ENCODE assay signal across 18 mouse cellular contexts in the genomic region with DNA sequence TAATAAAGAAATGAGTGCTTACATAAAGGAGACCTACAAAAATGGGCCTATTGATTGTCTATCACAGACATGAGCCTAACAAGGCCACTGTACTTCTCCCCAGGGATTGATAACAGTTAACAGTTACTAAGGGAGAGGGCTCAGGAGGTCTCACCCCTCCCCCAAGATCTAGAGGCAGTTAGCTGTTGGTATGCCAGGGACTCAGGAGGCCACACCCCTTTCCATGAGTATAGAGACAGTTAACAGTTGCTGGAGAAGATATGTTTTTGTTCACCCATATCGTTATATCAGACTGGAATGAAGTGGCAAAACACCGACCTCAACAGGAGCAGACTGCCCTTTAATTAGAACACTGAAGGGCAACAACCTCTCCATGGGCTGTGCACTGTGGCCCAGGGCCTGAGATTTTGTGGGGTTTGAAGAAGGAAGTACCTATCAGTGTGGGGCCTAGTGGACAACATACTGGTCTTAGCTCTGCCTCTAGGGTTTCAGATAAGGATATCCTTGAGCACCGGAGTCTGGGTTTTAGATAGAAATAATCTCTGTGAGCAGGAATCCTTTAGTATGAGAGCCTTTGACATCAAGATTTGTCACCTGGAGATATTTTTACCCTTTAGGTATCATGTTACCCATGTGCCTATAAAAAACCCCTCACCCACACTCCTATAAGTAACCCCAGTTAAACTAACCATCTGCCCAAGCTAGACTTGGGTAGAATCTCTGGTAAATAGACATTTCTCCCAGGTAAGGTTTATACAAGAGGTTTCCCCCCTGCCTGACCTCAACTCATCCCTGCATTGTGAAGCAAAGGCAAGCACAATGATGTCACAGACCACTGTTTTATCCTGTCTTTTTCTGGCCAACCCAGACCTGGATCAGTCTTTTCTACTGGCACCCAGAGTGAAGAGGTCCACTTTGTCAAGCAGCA. TPM values are rescaled to one million over a fixed set of nuclear protein-coding genes. Genes with fewer than 3 reads are reported as not detected.
"Had no signal": no experiment of that assay in that cellular context is flagged by ENCODE, and none has a peak within 500 bp of the region (broad histone marks: within the 10 kb centered on the region; RNA-seq: fewer than 3 reads in every experiment).

Gene Actl9, plus strand, starts transcription at position 878 of the 928 bp plus-strand sequence.

- ATAC-seq: midbrain, embryonic 13.5 days had no signal

- H3K9ac ChIP-seq: limb, embryonic 15.5 days; lung, embryonic 14.5 days; midbrain, embryonic 13.5 days; stomach, embryonic 15.5 days had no signal

- H3K4me2 ChIP-seq: limb, embryonic 15.5 days; lung, embryonic 14.5 days; midbrain, embryonic 13.5 days; stomach, embryonic 15.5 days had no signal

- H3K9me3 ChIP-seq: limb, embryonic 15.5 days; midbrain, embryonic 13.5 days; stomach, embryonic 15.5 days had no signal

- H3K27ac ChIP-seq: limb, embryonic 15.5 days; midbrain, embryonic 13.5 days; stomach, embryonic 15.5 days had no signal

- DNase-seq: kidney, adult 11 months; kidney, postnatal 10 days; kidney, postnatal 4 days; layer of hippocampus, postnatal 36 days; lung, embryonic 14.5 days; lung, postnatal 10 days; lung, postnatal 4 days; right cerebral cortex, postnatal 14 days; thymus, postnatal 36 days had no signal

- H3K4me1 ChIP-seq: limb, embryonic 15.5 days; midbrain, embryonic 13.5 days; stomach, embryonic 15.5 days had no signal

- H3K27me3 ChIP-seq: limb, embryonic 15.5 days; midbrain, embryonic 13.5 days; stomach, embryonic 15.5 days had no signal

- H3K4me3 ChIP-seq: limb, embryonic 15.5 days; midbrain, embryonic 13.5 days; stomach, embryonic 15.5 days had no signal

- H3K36me3 ChIP-seq: limb, embryonic 15.5 days; midbrain, embryonic 13.5 days; stomach, embryonic 15.5 days had no signal

RNA-seq across cellular contexts. Expression of gene Actl9, which starts in this region (rescaled TPM):
- total RNA-seq: layer of hippocampus, postnatal 36 days; left cerebral cortex, adult 8-10 months; left cerebral cortex, postnatal 25 days; midbrain, postnatal 0 days had no signal
- polyA plus RNA-seq: kidney, embryonic 14.5 days; limb, embryonic 11.5 days; lung, embryonic 14.5 days; midbrain, embryonic 13.5 days; midbrain, postnatal 0 days; neural tube, embryonic 14.5 days; stomach, embryonic 15.5 days had no signal
